Mouse (Mus musculus) MEL (cell line): ENCODE results near the gene Arnt2.

ENCODE experiments used
- POLR2AphosphoS2 ChIP-seq: IDR thresholded peaks from 2 replicates; pipeline ENCODE4 v1.6.1; 2011; ENCODE audit warnings: low read length, improper control_type of control experiment
- SIN3A ChIP-seq: IDR thresholded peaks from 2 replicates; pipeline ENCODE4 v1.6.1; 2012; ENCODE audit warnings: low read length, improper control_type of control experiment, inconsistent platforms

GRCm38 (mm10) chr7:84421753-84422152 is 11.8 kb upstream of the Arnt2 start:
- TF ChIP-seq SIN3A (no peak), POLR2AphosphoS2 (no peak)
